Mouse (Mus musculus) CD4-positive, CD25-positive, alpha-beta regulatory T cell, adult 4 months (primary cell): ENCODE results near the gene Sdhaf2. TPM values are rescaled to one million over a fixed set of nuclear protein-coding genes. Genes with fewer than 3 reads are reported as not detected.

ENCODE experiments used
- ATAC-seq: one replicate; pipeline ENCODE4 v1.8.0; 2017
- polyA plus RNA-seq, 2 experiments: library from polyadenylated mRNA; unstranded; fragments of 100-300 nt; shearing (Covaris generic); gene quantifications; one replicate each; pipeline ENCODE4 v1.2.1; 2017

Sdhaf2 gene
- polyA plus RNA-seq, 2 experiments from 2014 or later, result 92.6 to 104 TPM

DNA sequence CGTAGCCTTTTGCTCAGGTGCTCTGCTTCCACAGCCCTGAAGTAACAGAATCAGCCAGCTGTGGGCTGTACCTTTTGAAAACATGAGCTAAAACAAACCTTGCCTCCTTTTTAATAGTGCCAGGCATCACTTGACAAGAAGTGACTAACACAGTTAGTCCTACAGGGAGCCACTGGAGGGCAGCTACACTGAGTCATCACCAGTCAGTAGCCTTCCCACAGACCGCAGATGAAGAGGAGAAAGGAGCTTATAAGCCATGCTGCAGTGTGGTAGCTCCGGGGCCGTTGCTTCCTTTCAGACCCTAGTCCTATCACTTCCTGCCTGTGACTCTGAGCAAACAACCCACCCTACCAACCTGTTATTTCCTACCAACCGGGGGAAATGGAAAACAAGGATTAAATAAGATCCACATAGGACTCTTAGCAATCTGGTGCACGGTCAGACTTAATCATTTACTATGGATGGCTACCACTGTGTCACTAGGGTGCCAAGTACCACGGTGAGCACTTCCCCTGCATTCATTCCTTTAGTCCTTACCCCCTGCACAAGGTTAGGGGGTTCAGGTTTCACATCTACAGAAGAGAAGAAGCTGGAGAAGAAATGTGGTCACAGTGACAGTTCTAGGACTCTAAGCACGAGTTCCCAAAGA, 28.3 kb downstream of the Sdhaf2 start:
- ATAC-seq, result no peak

DNA sequence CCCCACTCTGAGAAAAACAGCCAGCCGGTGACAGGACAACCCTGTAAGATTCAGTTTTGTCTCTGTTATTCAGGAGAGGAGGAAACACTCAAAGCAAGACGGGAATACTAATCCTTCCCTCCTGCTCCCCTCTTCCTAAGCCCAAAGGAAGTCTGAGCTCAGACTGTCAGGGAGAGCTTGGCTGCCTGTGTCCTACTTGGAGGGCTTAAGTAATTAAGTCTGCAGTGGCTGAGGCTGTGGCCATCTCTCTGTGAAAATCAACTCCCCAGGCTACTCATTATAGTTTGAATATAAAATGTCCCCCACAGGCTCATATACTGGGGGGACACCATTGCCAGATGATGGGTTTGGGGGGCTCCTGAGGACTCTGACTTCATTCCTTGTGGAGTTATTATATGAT, 29.0 kb downstream of the Sdhaf2 start:
- ATAC-seq, result no peak

DNA sequence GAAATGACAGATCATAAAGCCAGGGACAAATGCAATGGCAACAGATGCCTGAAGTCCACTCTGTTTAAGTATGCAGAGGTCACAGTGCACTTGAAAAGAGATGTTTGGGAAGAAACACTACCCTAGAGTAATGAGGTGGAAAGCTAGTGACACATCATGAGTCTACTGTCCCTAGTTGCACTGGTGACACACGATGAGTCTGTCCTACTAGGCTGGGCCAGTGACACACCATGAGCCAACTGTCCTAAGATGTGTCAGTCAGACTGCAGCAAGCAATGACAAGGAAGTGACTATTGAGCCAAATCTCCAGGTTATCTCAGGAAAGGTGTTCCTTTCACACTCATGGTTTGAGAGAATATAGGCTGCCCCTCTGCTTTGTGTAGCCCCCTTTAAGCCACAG, 30.3 kb downstream of the Sdhaf2 start:
- ATAC-seq, result no peak

DNA sequence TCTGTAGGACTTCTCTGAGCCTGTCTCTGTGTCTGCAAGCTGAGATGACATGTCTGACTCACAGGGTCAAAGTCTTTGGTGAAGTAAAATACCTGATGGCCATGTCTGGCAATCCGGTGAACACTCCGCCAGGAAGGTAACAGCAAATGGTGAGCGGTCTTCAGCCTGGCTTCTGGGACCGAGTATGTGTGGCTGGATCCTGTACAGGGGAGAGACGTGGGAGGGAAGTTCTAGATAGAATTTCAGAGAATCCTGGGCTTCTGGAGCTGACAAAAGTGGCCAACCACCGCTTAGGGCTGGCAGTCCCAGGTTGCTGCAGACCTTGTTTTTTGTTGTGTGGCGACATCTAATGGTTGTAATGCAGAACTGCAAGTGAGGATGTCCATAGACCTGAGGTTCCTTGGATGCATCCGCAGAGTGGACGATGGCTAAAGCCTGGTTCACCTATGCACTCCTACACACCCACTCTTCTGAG, 39.6 kb downstream of the Sdhaf2 start:
- no peak for ATAC-seq

DNA sequence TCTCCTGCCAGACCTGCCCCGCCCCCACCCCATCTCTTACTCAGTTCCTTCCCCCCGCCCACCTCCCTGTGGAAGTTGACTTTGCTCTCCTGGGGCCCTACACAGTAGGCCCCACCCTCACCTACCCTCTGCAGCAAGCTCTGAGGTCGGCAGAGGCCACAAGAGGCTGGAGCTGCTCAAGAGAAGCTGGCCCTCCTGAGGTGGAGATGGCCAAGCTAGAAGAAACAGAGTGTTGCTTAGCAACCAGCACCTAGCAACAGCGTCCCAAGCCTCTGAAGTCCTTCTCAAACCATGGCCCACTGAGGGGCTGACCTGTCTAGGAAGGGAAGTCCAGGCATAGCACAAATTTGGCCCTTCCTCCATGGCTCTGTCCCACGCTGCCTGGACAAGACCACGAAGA, 43.2 kb downstream of the Sdhaf2 start, which contains the start of gene Ppp1r32:
Ppp1r32 (minus strand) TSS at position 226 of the 400 bp plus-strand sequence.
- ATAC-seq, result no peak

DNA sequence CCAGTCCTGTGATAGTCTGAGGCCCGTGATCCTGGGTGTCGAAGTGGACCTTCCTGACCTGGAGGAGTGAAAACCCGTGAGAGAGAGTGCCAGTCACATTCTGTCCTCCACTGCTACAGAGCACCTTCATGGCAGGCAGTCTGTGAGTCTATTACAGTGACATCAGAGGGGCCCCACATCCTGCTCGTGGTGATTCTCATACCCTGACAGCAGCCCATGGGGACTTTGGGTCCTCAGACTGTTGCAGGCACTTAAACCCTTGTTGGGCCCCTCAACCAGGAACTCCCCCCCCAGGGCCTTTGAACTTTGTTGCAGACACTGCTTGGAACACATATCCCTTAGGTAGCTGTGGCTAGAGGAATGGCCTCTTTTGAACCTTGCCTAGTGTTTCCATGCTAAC, 46.4 kb downstream of the Sdhaf2 start:
- no peak for ATAC-seq

DNA sequence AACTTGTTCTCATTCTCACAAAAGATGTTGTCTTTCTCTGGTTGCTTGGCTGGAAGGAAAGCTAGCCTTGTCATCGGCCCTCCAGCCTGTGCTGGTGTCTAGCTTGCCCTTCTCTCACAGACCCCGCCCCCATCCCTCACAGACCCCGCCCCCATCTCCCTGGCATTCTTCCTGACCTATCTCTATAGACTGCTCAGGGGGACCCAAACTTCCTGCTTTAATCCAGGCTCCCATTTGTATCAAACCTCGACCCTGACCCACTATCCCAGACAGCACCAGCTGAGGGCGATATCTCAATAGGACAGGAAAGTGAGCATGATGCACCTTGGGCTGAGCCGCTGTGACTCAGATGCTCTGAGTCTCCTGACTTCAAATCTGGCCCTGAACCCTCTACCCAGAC, 52.2 kb downstream of the Sdhaf2 start:
- no peak for ATAC-seq

DNA sequence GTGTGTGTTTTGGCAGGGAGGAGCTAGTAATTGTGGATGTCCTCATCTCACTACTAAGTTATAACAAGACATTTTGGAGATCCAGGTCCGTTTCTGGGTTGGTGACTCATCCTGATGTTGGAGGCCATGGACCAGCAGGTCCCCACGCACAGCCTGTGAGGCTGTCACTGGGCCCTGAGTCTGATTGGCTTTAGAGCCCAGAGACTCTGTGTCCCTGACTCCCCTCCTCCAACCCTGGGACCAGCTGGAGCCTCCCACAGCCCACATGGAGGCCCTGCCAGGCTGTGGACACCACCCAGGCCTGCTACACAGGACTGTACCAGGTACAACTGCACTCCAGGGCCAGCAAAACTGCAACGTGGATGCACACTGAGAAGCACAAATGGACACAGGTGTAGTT, 53.0 kb downstream of the Sdhaf2 start:
- ATAC-seq, result no peak

DNA sequence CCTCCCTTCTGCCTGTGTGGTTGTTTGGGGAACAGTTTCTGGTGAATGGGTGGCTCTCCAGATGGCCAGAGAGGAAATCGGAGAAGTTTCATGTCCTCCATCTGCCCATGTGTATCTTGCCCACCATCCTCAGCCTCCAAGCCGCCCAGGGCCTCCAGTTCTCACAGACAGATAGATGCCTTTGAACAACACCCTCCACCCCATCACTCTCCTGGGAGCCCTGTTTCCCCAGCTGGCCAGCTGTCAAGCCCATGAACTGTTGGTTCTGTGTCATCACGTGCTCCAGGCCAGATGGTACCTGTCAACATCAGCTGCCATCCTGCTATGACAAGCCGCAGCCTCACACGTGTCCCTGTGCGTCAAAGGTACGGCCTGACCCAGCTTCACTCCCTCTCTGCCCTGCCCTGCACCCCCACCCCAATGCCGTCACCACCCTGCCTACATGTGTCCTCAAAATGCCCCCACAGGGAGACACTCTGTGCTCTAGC, 56.7 kb downstream of the Sdhaf2 start:
- no peak for ATAC-seq

DNA sequence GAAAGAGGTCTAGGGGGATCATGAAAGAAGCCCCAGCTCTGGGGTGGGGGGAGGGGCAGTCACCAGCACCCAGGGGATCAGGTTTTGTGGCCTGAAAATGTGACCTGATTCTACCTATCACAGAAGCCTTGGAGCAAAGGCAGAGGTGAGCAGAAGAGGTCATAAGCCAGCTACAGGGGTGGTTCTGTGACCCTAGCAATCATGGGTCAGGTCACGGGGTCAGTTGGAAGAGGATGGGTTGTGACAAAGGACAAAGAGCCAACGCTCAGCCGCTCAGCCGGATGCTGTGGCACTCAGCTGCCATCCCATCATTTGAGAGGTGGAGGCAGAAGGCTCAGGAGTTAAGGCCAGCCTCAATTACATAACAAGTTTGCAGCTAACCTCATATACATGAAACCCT, 61.5 kb downstream of the Sdhaf2 start:
- no peak for ATAC-seq

DNA sequence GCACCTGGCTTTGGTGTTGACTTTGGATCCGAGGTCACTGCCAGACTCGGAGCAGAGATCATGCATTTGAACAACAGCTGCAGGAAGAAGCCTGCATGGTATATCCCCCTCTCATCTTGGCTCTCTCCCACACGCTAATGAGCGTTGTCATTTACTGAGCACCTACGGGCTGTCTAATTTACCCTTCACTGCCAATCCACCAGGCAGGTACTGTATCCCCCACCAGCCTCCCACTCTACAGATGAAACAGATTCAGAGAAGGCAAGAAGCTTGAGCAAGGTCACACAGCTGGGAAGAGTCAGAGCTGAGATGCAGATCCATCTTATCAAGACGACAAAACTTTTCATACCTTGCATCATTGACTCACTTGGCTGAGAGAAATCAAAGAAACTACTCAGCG, 64.4 kb downstream of the Sdhaf2 start:
- no peak for ATAC-seq

DNA sequence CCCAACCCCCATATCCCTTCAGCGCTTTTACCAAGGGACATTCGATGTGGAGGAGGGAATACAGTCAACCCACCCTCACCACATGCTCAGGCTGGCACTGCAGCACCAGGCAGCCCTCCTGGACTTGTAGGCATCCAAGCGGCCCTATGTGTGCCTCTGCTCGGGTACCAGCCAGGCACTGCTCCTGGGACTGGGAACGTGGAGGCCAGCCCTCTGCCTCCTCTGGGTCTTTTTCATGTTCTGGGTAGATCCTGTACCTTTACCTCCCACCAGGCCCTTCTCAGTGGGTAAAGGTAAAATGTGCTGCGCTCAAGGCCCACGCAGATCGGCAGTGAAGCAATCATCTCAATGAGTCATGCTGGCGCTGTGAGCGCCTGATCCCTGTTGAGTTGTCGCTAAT, 66.0 kb downstream of the Sdhaf2 start:
- ATAC-seq, result no peak

DNA sequence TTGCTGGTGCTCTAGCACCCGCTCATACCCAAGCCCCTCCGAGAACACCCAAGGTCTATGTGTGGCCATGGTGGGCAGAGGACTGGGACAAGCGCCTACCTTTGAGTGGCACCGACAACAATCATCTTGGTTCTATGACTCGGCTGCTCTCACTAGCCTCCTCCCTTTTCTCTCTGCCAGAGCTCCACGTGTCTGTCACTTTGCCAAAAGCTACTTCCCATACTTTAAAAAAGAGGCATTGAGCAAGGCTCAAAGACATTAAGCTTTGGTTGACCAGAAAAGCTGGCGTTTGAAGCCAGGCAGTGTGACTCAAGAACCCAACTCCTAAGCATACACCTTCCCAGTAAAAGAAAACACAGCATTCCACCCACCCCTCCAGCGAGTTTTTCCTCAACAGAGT, 67.8 kb downstream of the Sdhaf2 start:
- ATAC-seq, result no peak

DNA sequence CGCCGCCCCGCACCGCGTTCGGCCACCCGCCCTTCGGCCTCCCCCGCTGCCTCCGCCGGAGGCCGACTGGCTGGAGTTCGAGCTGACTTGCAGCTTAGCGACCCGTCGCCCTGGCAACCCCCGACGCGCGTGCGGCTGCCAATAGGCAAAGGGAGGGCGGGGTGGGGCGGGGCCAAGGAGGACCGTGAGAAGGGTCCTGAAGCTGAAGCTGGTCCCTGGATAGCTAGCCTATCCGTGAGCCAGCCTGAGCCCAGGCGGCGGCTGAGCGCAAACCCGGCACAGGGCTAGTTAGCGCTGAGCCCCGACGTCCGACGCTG, 68.5 kb downstream of the Sdhaf2 start:
- no peak for ATAC-seq

DNA sequence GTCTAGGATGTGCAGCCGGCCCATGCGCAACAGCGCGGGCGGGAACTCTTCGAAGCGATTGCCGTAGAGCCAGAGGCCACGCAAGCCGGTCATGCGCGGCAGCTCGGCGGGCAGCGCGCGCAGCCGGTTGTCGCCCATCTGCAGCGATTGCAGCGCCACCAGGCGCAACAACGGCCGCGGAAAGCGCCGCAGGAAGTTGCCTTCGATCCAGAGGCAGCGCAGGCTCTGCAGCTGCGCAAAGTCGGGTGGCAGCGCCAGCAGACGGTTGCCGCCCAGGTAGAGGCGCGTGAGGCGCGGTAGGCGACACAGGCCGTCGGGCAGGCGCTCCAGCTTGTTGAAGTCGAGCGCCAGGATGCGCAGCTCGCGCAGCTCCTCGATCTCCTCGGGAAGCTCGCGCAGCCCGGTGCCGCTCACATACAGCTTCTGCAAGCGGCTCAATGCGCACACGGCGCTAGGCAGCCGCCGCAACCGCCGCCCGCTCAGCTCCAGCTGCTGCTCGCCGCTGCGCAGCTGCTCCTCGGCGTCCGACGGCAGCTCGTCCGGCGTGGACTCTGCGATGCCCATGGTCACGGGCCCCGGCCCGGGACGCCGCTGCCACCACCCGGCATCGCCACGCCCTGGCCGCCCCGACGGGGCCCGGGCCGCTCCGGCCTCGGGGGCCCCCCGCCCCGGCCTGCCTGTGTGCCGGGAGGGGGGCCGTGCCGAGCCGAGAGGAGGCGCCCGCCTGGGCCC, 69.0 kb downstream of the Sdhaf2 start, which contains the start of gene Lrrc10b:
Lrrc10b (minus strand) TSS at position 722 of the 732 bp plus-strand sequence.
- ATAC-seq, result no peak

DNA sequence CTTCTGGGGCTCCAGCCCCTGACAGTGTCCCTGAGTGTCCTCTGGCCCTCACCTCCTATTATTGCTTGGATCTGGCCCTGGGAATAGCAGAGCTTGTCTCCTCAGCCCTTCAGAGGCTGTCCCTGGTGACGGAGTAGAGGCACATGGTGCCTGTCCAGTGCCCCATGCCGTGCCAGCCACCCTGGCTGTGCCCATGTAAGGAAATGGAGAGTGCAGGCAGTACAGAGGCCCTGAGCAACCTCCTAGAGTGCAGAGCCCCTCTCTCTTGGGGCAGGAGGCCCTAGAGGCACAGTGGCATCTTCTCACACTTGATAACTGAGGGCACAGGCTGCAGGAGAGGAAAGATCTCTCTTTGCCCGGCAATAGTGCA, 70.5 kb downstream of the Sdhaf2 start:
- no peak for ATAC-seq

DNA sequence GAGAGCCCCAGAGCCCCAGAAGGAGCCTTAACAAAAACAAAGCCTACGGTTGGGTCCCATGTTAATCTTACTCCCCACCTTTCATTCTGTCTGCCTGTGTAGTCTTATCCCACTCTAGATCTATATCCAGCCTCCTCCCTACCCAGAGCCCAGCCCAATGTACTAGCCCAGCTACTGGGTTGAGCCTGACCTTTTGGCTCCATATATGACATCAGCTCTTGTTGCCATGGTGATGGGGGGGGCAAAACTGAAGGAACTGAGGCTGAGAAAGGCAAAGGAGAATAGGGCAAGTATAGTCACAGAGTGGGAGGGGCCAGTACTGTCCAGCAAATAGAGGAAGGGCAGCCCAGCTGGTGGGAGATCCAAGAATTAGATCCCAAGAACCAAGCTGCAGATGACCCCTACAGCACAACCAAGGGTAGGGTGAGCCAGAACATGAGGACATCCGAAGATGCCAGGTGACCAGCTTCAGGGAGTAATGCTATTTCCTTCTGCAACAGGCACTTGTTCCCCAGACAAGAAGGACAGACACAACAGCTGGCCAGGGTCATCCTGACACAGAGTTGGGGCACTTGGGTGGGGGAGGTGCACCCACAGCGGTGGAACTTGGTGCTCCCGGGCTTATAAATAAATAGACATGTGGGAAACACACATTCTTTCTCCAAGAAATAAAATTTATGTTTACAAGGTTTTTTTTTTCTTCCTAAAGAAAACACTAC, 71.1 kb downstream of the Sdhaf2 start:
- ATAC-seq, result no peak

Other genes starting within 250 kb of the Sdhaf2 start
- gene Dagla, start 221.3 kb downstream of the Sdhaf2 start, polyA plus RNA-seq, result not detected
- gene Syt7, start 137.1 kb downstream of the Sdhaf2 start, polyA plus RNA-seq, result not detected
- gene Lrrc10b, start 68.7 kb downstream of the Sdhaf2 start, polyA plus RNA-seq, result not detected
- gene Ppp1r32, start 43.2 kb downstream of the Sdhaf2 start, polyA plus RNA-seq, result 1 to 10 TPM in 1 of 2 experiments, under 1 TPM in 1; 0.31 to 1.4 TPM
- gene Cpsf7, start 876 bp downstream of the Sdhaf2 start, polyA plus RNA-seq, result 10 to 100 TPM; 59.0 to 79.6 TPM
- 10 to 100 TPM; 10.7 to 13.6 TPM for gene Tmem216, start 30.1 kb upstream of the Sdhaf2 start, polyA plus RNA-seq
- 10 to 100 TPM; 39.1 to 52.7 TPM for gene Cyb561a3, start 51.0 kb upstream of the Sdhaf2 start, polyA plus RNA-seq
- gene Tmem138, start 51.2 kb upstream of the Sdhaf2 start, polyA plus RNA-seq, result 10 to 100 TPM; 19.3 to 23.0 TPM
- gene Ddb1, start 79.2 kb upstream of the Sdhaf2 start, polyA plus RNA-seq, result 100 to 1,000 TPM; 104 to 182 TPM
- gene Tkfc, start 79.5 kb upstream of the Sdhaf2 start, polyA plus RNA-seq, result 10 to 100 TPM in 1 of 2 experiments, 1 to 10 TPM in 1; 9.2 to 12.7 TPM
- not detected for gene Vwce, start 108.1 kb upstream of the Sdhaf2 start, polyA plus RNA-seq
- not detected for gene Pga5, start 151.9 kb upstream of the Sdhaf2 start, polyA plus RNA-seq
- 10 to 100 TPM; 14.5 to 15.7 TPM for gene Vps37c, start 162.6 kb upstream of the Sdhaf2 start, polyA plus RNA-seq
- 100 to 1,000 TPM; 449 to 646 TPM for gene Cd5, start 212.9 kb upstream of the Sdhaf2 start, polyA plus RNA-seq